Mouse (Mus musculus) erythroblast, embryonic 14.5 days (primary cell): Measurements from ENCODE around the gene Epn1.

Experiments
- GATA1 ChIP-seq: IDR thresholded peaks from 2 replicates; pipeline ENCODE4 v1.6.1; 2012; ENCODE audit warnings: low read length, inconsistent platforms, mixed read lengths
- TAL1 ChIP-seq: IDR thresholded peaks from 3 replicates; pipeline ENCODE4 v1.6.1; 2012; ENCODE audit warnings: low read length, inconsistent platforms, mixed read lengths

- TF ChIP-seq GATA1 (no peak), TAL1 (no peak)
Measured at GRCm38 (mm10) chr7:5060944-5061773, 18.9 kb upstream of the Epn1 start.
